Comparison of ENCODE assay signal across 8 mouse cellular contexts in the genomic region with DNA sequence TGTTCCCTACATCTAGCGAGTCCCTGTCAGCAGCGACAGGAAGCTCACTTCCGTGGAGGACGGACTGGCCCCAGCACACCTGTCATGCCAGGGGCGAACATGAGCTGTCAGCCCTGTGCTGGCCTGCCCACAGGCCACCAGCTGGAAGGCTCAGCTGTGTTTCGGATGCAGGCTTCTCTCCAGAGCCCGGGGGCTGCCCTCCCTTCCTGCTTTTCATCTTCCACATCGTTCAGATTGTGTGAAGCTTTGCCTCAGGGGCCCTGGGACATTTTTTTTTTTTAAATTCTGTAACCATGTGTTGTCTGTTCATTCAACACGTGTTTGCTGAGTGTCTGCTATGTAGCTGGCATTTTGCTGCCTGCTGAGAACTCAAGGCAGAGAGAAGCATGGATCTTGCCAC.
DNase-seq lines count a peak whose midpoint lies in the region; ATAC-seq lines count a peak whose summit lies in the region.

No protein-coding gene starts in this region.

- 36% methylated on average over 9 of the region's 9 CpGs for WGBS in forebrain, embryonic 15.5 days

- no peak overlapping the region for H3K4me3 ChIP-seq in forebrain, embryonic 15.5 days

- H3K27me3 ChIP-seq in forebrain, embryonic 15.5 days, result no peaks in the 10 kb centered on the region

- peak; percentile 8 to 15 for DNase-seq in cerebellum, adult 18-20 months
- no peak for DNase-seq in cerebellum, adult 11 months
- peak; percentile 34 for DNase-seq in lung, postnatal 10 days
- no peak for DNase-seq in lung, postnatal 14 days
- no peak for DNase-seq in spleen, adult 12 weeks (ENCODE audit: low spot score)

- no peak overlapping the region for H3K9ac ChIP-seq in forebrain, embryonic 15.5 days (replicated peaks)

- H3K9me3 ChIP-seq in forebrain, embryonic 15.5 days, result no peaks in the 10 kb centered on the region

- H3K27ac ChIP-seq in forebrain, embryonic 15.5 days (replicated peaks), result no peak overlapping the region

- ATAC-seq in forebrain, embryonic 15.5 days (replicated peaks), result peak; percentile 72
- peak; percentile 77 for ATAC-seq in megakaryocyte progenitor cell, adult 5-6 weeks (replicated peaks; ENCODE audit: poor library complexity)
- no peak for ATAC-seq in monocyte, adult 5-6 weeks (replicated peaks; ENCODE audit: insufficient number of reproducible peaks, low FRiP score, low TSS enrichment, poor library complexity, severe bottlenecking)

- no peak overlapping the region for H3K4me2 ChIP-seq in forebrain, embryonic 15.5 days (replicated peaks)

- H3K4me1 ChIP-seq in forebrain, embryonic 15.5 days, result no peaks in the 10 kb centered on the region

- H3K36me3 ChIP-seq in forebrain, embryonic 15.5 days, result no peaks in the 10 kb centered on the region

Comparison
In these comparisons a context has a peak if more than half of its experiments do, and no peak if none do; other contexts are left out.
1. DNase-seq: peak in cerebellum, adult 18-20 months (2 of 2) and lung, postnatal 10 days (single experiment); none in cerebellum, adult 11 months (single experiment), lung, postnatal 14 days (single experiment) and spleen, adult 12 weeks (single experiment).